Mouse (Mus musculus): ENCODE measurements around the gene Klhdc4. TPM values are rescaled to one million over a fixed set of nuclear protein-coding genes. Genes with fewer than 3 reads are reported as not detected.

Klhdc4 gene
- polyA plus RNA-seq, 1 experiment from 2014 or later = 45.9 TPM

DNA sequence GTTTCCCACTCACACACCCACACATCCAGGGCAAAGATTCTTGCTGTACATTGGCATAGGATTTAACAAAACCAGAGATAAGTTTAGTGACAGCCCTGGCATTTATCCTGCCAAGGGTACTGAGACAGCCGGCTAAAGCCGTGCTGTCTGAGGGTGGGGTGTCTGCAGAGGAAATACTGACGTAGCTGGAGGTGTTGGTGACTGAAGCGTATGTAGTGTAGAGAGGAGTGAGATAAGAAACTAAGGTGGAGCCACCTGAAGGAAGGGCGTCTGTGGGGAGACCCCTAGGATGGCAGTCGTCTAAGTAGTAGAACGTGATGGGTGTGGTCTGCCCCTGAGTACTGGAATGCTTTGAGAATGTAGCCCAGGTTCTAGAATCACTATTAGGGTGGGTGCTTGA is 23.1 kb upstream of the Klhdc4 start:
- no peak overlapping the region for H3K27ac ChIP-seq (ENCODE audit: low read depth, low read length)
- no peak overlapping the region for H3K4me2 ChIP-seq (replicated peaks; ENCODE audit: low read depth, low read length)
- no peak overlapping the region for H3K4me3 ChIP-seq (ENCODE audit: low read depth, low read length)
- H3K27me3 ChIP-seq (ENCODE audit: control insufficient read depth, insufficient read depth, low read length) = no peaks in the 10 kb centered on the region
- no peaks in the 10 kb centered on the region for H3K9me3 ChIP-seq (ENCODE audit: control insufficient read depth, low read length)
- ATAC-seq (ENCODE audit: low FRiP score) (no peak), DNase-seq (ENCODE audit: low spot score) (no peak)
- 0 out of 2 replicates have a peak, but pooled peaks cover 4% of the 10 kb centered on the region for H3K4me1 ChIP-seq (replicated peaks; ENCODE audit: control insufficient read depth, insufficient read depth, low read length)
- H3K36me3 ChIP-seq (ENCODE audit: control insufficient read depth, insufficient read depth, low read length) = no peaks in the 10 kb centered on the region
- WGBS = 70% methylated on average over 7 of the region's 7 CpGs
- no peak overlapping the region for H3K9ac ChIP-seq (ENCODE audit: low read depth, low read length)

DNA sequence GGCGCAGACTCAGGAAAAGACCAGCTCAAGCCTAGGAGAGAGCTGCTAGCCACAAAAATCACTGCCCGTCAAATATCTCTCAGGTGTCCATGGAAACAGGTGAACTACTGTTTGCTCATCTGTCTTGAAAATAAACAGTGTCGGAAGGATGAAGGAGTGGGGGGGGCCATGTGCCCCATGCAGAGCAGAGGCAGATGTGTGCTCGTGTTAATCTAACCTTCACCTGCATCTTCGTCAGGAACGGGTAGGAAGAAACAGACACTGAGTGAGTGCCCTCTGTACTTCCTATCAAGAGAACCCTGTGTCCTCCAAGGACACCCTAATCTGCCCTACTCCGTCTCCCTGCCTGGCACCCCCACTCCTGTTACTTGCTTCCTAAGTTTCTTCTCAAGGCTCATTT is 22.3 kb upstream of the Klhdc4 start:
- ATAC-seq (ENCODE audit: low FRiP score) (no peak), DNase-seq (ENCODE audit: low spot score) (no peak)
- Histone ChIP-seq H3K27me3 (ENCODE audit: control insufficient read depth, insufficient read depth, low read length) (no peaks in the 10 kb centered on the region), H3K4me1 (replicated peaks; ENCODE audit: control insufficient read depth, insufficient read depth, low read length) (0 out of 2 replicates have a peak, but pooled peaks cover 4% of the 10 kb centered on the region), H3K36me3 (ENCODE audit: control insufficient read depth, insufficient read depth, low read length) (no peaks in the 10 kb centered on the region), H3K9ac (ENCODE audit: low read depth, low read length) (no peak overlapping the region; the same call in 1 of the 2 replicates), H3K4me2 (replicated peaks; ENCODE audit: low read depth, low read length) (no peak overlapping the region), H3K9me3 (ENCODE audit: control insufficient read depth, low read length) (no peaks in the 10 kb centered on the region), H3K27ac (ENCODE audit: low read depth, low read length) (no peak overlapping the region), H3K4me3 (ENCODE audit: low read depth, low read length) (no peak overlapping the region)
- 51% methylated on average over 7 of the region's 7 CpGs for WGBS

GRCm38 (mm10) chr8:121850821-121851470 is 21.6 kb upstream of the Klhdc4 start:
- no peak overlapping the region for H3K4me3 ChIP-seq (ENCODE audit: low read depth, low read length)
- H3K9ac ChIP-seq (ENCODE audit: low read depth, low read length) = peak overlapping the region; percentile 32; the same call in 1 of the 2 replicates
- no peaks in the 10 kb centered on the region for H3K36me3 ChIP-seq (ENCODE audit: control insufficient read depth, insufficient read depth, low read length)
- peak overlapping the region; percentile 32 for H3K4me2 ChIP-seq (replicated peaks; ENCODE audit: low read depth, low read length)
- 0 out of 2 replicates have a peak, but pooled peaks cover 4% of the 10 kb centered on the region for H3K4me1 ChIP-seq (replicated peaks; ENCODE audit: control insufficient read depth, insufficient read depth, low read length)
- H3K9me3 ChIP-seq (ENCODE audit: control insufficient read depth, low read length) = no peaks in the 10 kb centered on the region
- DNase-seq (ENCODE audit: low spot score) = peak; percentile 100
- H3K27me3 ChIP-seq (ENCODE audit: control insufficient read depth, insufficient read depth, low read length) = no peaks in the 10 kb centered on the region
- ATAC-seq (ENCODE audit: low FRiP score) = peak; percentile 76
- no peak overlapping the region for H3K27ac ChIP-seq (ENCODE audit: low read depth, low read length)
- 7% methylated on average over 24 of the region's 24 CpGs for WGBS

- H3K9ac ChIP-seq (ENCODE audit: low read depth, low read length) = no peak overlapping the region
- no peaks in the 10 kb centered on the region for H3K9me3 ChIP-seq (ENCODE audit: control insufficient read depth, low read length)
- no peaks in the 10 kb centered on the region for H3K36me3 ChIP-seq (ENCODE audit: control insufficient read depth, insufficient read depth, low read length)
- H3K4me3 ChIP-seq (ENCODE audit: low read depth, low read length) = no peak overlapping the region
- WGBS = 35% methylated on average over 12 of the region's 12 CpGs
- no peak overlapping the region for H3K27ac ChIP-seq (ENCODE audit: low read depth, low read length)
- H3K27me3 ChIP-seq (ENCODE audit: control insufficient read depth, insufficient read depth, low read length) = no peaks in the 10 kb centered on the region
- DNase-seq (ENCODE audit: low spot score) (peak; percentile 20), ATAC-seq (ENCODE audit: low FRiP score) (no peak)
- H3K4me2 ChIP-seq (replicated peaks; ENCODE audit: low read depth, low read length) = peak overlapping the region; percentile 32
- H3K4me1 ChIP-seq (replicated peaks; ENCODE audit: control insufficient read depth, insufficient read depth, low read length) = 0 out of 2 replicates have a peak, but pooled peaks cover 4% of the 10 kb centered on the region
Measured at GRCm38 (mm10) chr8:121850436-121850820, 21.1 kb upstream of the Klhdc4 start.

- no peak for ATAC-seq (ENCODE audit: low FRiP score)
- Histone ChIP-seq H3K27ac (ENCODE audit: low read depth, low read length) (no peak overlapping the region), H3K4me3 (ENCODE audit: low read depth, low read length) (no peak overlapping the region), H3K9me3 (ENCODE audit: control insufficient read depth, low read length) (no peaks in the 10 kb centered on the region), H3K4me2 (replicated peaks; ENCODE audit: low read depth, low read length) (no peak overlapping the region), H3K9ac (ENCODE audit: low read depth, low read length) (no peak overlapping the region), H3K4me1 (replicated peaks; ENCODE audit: control insufficient read depth, insufficient read depth, low read length) (0 out of 2 replicates have a peak, but pooled peaks cover 4% of the 10 kb centered on the region), H3K27me3 (ENCODE audit: control insufficient read depth, insufficient read depth, low read length) (no peaks in the 10 kb centered on the region), H3K36me3 (ENCODE audit: control insufficient read depth, insufficient read depth, low read length) (no peaks in the 10 kb centered on the region)
- DNase-seq (ENCODE audit: low spot score) = peak; percentile 81
- WGBS = 18% methylated on average over 6 of the region's 6 CpGs
Measured at GRCm38 (mm10) chr8:121850018-121850417, 20.6 kb upstream of the Klhdc4 start.

GRCm38 (mm10) chr8:121849303-121849702 is 19.9 kb upstream of the Klhdc4 start:
- Histone ChIP-seq H3K27me3 (ENCODE audit: control insufficient read depth, insufficient read depth, low read length) (no peaks in the 10 kb centered on the region), H3K9ac (ENCODE audit: low read depth, low read length) (no peak overlapping the region), H3K4me3 (ENCODE audit: low read depth, low read length) (no peak overlapping the region), H3K36me3 (ENCODE audit: control insufficient read depth, insufficient read depth, low read length) (no peaks in the 10 kb centered on the region), H3K4me2 (replicated peaks; ENCODE audit: low read depth, low read length) (no peak overlapping the region), H3K27ac (ENCODE audit: low read depth, low read length) (no peak overlapping the region), H3K9me3 (ENCODE audit: control insufficient read depth, low read length) (no peaks in the 10 kb centered on the region), H3K4me1 (replicated peaks; ENCODE audit: control insufficient read depth, insufficient read depth, low read length) (0 out of 2 replicates have a peak, but pooled peaks cover 4% of the 10 kb centered on the region)
- ATAC-seq (ENCODE audit: low FRiP score) (no peak), DNase-seq (ENCODE audit: low spot score) (no peak)
- 74% methylated on average over 9 of the region's 9 CpGs for WGBS

DNA sequence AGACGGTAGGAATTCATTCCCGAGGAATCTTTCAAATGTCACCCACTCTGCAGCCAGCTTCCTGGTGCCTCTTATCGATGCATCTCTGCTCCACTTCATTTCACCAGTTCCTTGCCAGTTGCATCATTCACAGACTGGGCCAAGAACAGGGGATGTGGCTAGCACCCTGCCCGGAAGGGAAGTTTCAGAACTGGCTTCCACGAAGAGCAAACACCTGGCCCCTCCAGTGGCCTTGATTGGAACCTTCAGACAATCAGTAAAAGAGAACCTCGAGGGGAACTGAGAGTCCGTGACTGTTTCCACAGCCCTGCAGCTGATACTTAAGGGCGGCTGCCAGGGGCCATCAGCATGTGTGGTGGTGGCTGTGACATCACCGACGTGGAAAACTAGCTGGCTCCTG is 19.1 kb upstream of the Klhdc4 start:
- 0 out of 2 replicates have a peak, but pooled peaks cover 4% of the 10 kb centered on the region for H3K4me1 ChIP-seq (replicated peaks; ENCODE audit: control insufficient read depth, insufficient read depth, low read length)
- no peaks in the 10 kb centered on the region for H3K36me3 ChIP-seq (ENCODE audit: control insufficient read depth, insufficient read depth, low read length)
- H3K9ac ChIP-seq (ENCODE audit: low read depth, low read length) = no peak overlapping the region
- H3K27ac ChIP-seq (ENCODE audit: low read depth, low read length) = no peak overlapping the region
- no peaks in the 10 kb centered on the region for H3K9me3 ChIP-seq (ENCODE audit: control insufficient read depth, low read length)
- no peak overlapping the region for H3K4me3 ChIP-seq (ENCODE audit: low read depth, low read length)
- 76% methylated on average over 10 of the region's 10 CpGs for WGBS
- no peak for ATAC-seq (ENCODE audit: low FRiP score)
- DNase-seq (ENCODE audit: low spot score) = no peak
- H3K4me2 ChIP-seq (replicated peaks; ENCODE audit: low read depth, low read length) = no peak overlapping the region
- H3K27me3 ChIP-seq (ENCODE audit: control insufficient read depth, insufficient read depth, low read length) = no peaks in the 10 kb centered on the region

DNA sequence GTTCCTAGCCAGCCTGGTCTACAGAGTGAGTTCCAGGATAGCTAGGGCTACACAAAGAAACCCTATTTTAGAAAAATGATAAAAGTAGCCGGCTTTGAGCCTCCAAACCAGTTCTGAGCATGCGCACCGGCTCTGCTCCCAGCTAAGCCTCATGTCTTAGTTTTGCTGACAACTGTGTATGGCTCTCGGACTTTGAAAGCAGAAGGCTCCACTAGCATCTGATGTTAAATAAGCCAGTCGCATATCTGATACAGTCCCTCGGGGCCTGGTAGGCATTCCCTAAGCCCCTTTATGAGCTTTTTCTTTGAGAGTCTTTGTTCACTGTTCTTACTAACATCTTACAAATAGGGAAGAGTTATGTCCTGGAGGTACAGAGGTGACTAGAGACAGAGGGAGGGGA is 18.6 kb upstream of the Klhdc4 start:
- Histone ChIP-seq H3K27ac (ENCODE audit: low read depth, low read length) (no peak overlapping the region), H3K4me1 (replicated peaks; ENCODE audit: control insufficient read depth, insufficient read depth, low read length) (0 out of 2 replicates have a peak, but pooled peaks cover 4% of the 10 kb centered on the region), H3K27me3 (ENCODE audit: control insufficient read depth, insufficient read depth, low read length) (no peaks in the 10 kb centered on the region), H3K4me2 (replicated peaks; ENCODE audit: low read depth, low read length) (no peak overlapping the region), H3K9ac (ENCODE audit: low read depth, low read length) (no peak overlapping the region), H3K9me3 (ENCODE audit: control insufficient read depth, low read length) (no peaks in the 10 kb centered on the region), H3K4me3 (ENCODE audit: low read depth, low read length) (no peak overlapping the region), H3K36me3 (ENCODE audit: control insufficient read depth, insufficient read depth, low read length) (no peaks in the 10 kb centered on the region)
- ATAC-seq (ENCODE audit: low FRiP score) = no peak
- WGBS = 80% methylated on average over 6 of the region's 6 CpGs
- DNase-seq (ENCODE audit: low spot score) = no peak

- 68% methylated on average over 10 of the region's 10 CpGs for WGBS
- Histone ChIP-seq H3K9ac (ENCODE audit: low read depth, low read length) (no peak overlapping the region), H3K36me3 (ENCODE audit: control insufficient read depth, insufficient read depth, low read length) (no peaks in the 10 kb centered on the region), H3K4me3 (ENCODE audit: low read depth, low read length) (no peak overlapping the region), H3K27me3 (ENCODE audit: control insufficient read depth, insufficient read depth, low read length) (no peaks in the 10 kb centered on the region), H3K27ac (ENCODE audit: low read depth, low read length) (no peak overlapping the region), H3K4me2 (replicated peaks; ENCODE audit: low read depth, low read length) (no peak overlapping the region), H3K4me1 (replicated peaks; ENCODE audit: control insufficient read depth, insufficient read depth, low read length) (0 out of 2 replicates have a peak, but pooled peaks cover 4% of the 10 kb centered on the region), H3K9me3 (ENCODE audit: control insufficient read depth, low read length) (no peaks in the 10 kb centered on the region)
- no peak for ATAC-seq (ENCODE audit: low FRiP score)
- DNase-seq (ENCODE audit: low spot score) = no peak
Measured at GRCm38 (mm10) chr8:121847261-121847822, 18.0 kb upstream of the Klhdc4 start.

All from hindbrain, embryonic 11.5 days (tissue).